Mouse (Mus musculus): Measurements from ENCODE around the gene Vmn1r229. TPM values are rescaled to one million over a fixed set of nuclear protein-coding genes. Genes with fewer than 3 reads are reported as not detected.

Vmn1r229 gene
- not detected in 2 replicates for total RNA-seq (2015)
- total RNA-seq (2017): not detected in 2 replicates

DNA sequence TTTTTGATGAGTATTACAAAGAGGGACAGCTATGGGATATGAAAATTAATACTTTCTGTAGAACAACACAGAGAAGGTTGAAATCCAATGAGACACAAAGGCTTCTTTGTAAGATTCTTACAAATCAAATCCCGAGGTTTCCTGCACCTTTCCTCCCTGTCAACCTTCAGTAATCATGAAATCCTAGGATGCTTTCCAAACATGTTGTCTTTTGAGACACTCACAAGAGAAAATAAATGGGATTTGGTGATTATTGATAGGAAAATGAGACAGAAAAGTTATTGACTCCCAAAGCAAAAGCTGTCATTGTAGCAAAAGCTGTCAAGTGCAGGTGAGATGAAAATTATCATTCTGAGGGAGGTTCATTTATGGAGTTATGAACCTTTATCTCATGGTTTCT lies at the start of gene Vmn1r229:
Gene Vmn1r229, plus strand, starts transcription at position 301 of the 400 bp plus-strand sequence.
- ATAC-seq (ENCODE audit: poor library complexity, severe bottlenecking): no peak

DNA sequence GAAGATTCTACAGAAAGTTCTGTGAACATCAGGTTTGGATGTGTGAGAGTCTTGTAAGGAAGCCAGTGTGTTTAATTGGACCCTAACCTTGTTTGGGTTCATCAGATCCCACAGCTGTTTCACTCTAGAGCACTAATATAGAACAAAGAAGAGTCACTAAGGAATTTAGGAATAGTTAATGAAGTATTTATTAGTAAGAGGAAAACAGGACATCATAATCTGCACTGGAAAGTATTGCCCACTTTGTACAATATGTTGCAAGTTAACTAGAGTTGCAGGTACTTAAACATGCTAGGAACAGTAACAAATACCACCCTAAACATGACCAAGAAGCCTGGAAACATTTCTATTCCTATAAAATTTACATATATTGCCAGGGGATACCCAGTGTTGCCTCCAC lies 25.3 kb upstream of the Vmn1r229 start, which contains the start of gene Vmn1r228:
Gene Vmn1r228, minus strand, starts transcription at position 101 of the 400 bp plus-strand sequence.
- ATAC-seq (ENCODE audit: poor library complexity, severe bottlenecking): no peak

DNA sequence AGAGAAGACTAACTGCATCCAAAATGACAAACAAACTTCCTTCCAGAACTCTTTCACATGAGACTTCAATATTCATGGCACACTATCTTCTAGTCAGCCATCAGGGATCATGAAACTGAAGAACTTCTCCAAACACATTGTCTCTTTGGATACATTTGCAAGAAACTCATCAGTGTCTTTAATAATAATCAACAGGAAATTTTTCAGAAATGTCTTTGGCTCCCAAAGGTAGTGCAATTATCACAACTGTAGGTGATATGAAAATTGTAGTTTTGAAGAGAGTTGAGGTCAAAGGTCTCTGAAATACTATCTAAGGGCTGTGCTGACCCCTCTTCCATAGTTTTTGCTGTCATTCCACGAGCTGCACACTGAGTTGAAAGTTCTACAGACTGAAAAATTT lies 28.8 kb downstream of the Vmn1r229 start, which contains the start of gene Vmn1r230:
Gene Vmn1r230, plus strand, starts transcription at position 301 of the 400 bp plus-strand sequence.
- ATAC-seq (ENCODE audit: poor library complexity, severe bottlenecking): no peak

Other genes with a start within 250 kb of the Vmn1r229 start
- not detected in 2 replicates for gene Vmn2r109, start 246.8 kb upstream of the Vmn1r229 start, total RNA-seq (2015)
- gene Vmn2r109, start 246.8 kb upstream of the Vmn1r229 start, total RNA-seq (2017): not detected in 2 replicates
- not detected in 2 replicates for gene Vmn2r110, start 215.1 kb upstream of the Vmn1r229 start, total RNA-seq (2015)
- gene Vmn2r110, start 215.1 kb upstream of the Vmn1r229 start, total RNA-seq (2017): not detected in 2 replicates
- not detected in 2 replicates for gene Fpr-rs3, start 186.7 kb upstream of the Vmn1r229 start, total RNA-seq (2015)
- gene Fpr-rs3, start 186.7 kb upstream of the Vmn1r229 start, total RNA-seq (2017): not detected in 2 replicates
- gene Vmn1r226, start 128.7 kb upstream of the Vmn1r229 start, total RNA-seq (2015): not detected in 2 replicates
- gene Vmn1r226, start 128.7 kb upstream of the Vmn1r229 start, total RNA-seq (2017): not detected in 2 replicates
- not detected in 2 replicates for gene Vmn1r227, start 81.7 kb upstream of the Vmn1r229 start, total RNA-seq (2015)
- gene Vmn1r227, start 81.7 kb upstream of the Vmn1r229 start, total RNA-seq (2017): not detected in 2 replicates
- not detected in 2 replicates for gene Vmn1r228, start 25.4 kb upstream of the Vmn1r229 start, total RNA-seq (2015)
- not detected in 2 replicates for gene Vmn1r228, start 25.4 kb upstream of the Vmn1r229 start, total RNA-seq (2017)
- gene Vmn1r230, start 28.9 kb downstream of the Vmn1r229 start, total RNA-seq (2015): not detected in 2 replicates
- gene Vmn1r230, start 28.9 kb downstream of the Vmn1r229 start, total RNA-seq (2017): not detected in 2 replicates
- gene Vmn1r231, start 93.5 kb downstream of the Vmn1r229 start, total RNA-seq (2015): not detected in 2 replicates
- not detected in 2 replicates for gene Vmn1r231, start 93.5 kb downstream of the Vmn1r229 start, total RNA-seq (2017)
- gene Vmn1r232, start 108.2 kb downstream of the Vmn1r229 start, total RNA-seq (2015): not detected in 2 replicates
- gene Vmn1r232, start 108.2 kb downstream of the Vmn1r229 start, total RNA-seq (2017): not detected in 2 replicates
- 240 and 300 TPM in 2 replicates for gene Ppp2r1a, start 133.8 kb downstream of the Vmn1r229 start, total RNA-seq (2015)
- gene Ppp2r1a, start 133.8 kb downstream of the Vmn1r229 start, total RNA-seq (2017): 141 and 143 TPM in 2 replicates
- gene Vmn1r233, start 184.9 kb downstream of the Vmn1r229 start, total RNA-seq (2015): not detected in 2 replicates
- gene Vmn1r233, start 184.9 kb downstream of the Vmn1r229 start, total RNA-seq (2017): not detected in 2 replicates
- gene Zfp160, start 197.3 kb downstream of the Vmn1r229 start, total RNA-seq (2015): 12.4 and 14.3 TPM in 2 replicates
- 15.3 and 18.0 TPM in 2 replicates for gene Zfp160, start 197.3 kb downstream of the Vmn1r229 start, total RNA-seq (2017)

All from megakaryocyte, adult 5-6 weeks (primary cell).